Mouse (Mus musculus) erythroblast, embryonic 14.5 days (primary cell): Measurements from ENCODE around the gene Ccn1.

ENCODE experiments used
- GATA1 ChIP-seq: IDR thresholded peaks from 2 replicates; pipeline ENCODE4 v1.6.1; 2012; ENCODE audit warnings: low read length, inconsistent platforms, mixed read lengths
- TAL1 ChIP-seq: IDR thresholded peaks from 3 replicates; pipeline ENCODE4 v1.6.1; 2012; ENCODE audit warnings: low read length, inconsistent platforms, mixed read lengths

GRCm38 (mm10) chr3:145602410-145603206, 47.2 kb downstream of the Ccn1 start:
- TF ChIP-seq GATA1: no peak
- TF ChIP-seq TAL1: no peak
